Mouse (Mus musculus): ENCODE data around the gene Olfr1532-ps1. TPM values are rescaled to one million over a fixed set of nuclear protein-coding genes. Genes with fewer than 3 reads are reported as not detected.

The Olfr1532-ps1 gene
- not detected for polyA plus RNA-seq (2017; shearing (Covaris generic))

GRCm38 (mm10) chr7:106907676-106908075 lies at the start of gene Olfr1532-ps1:
Olfr1532-ps1 (plus strand) TSS chr7:106908001.

GRCm38 (mm10) chr7:106862885-106863284 lies 44.9 kb upstream of the Olfr1532-ps1 start, which contains the start of gene Olfr704:
Olfr704 (plus strand) TSS chr7:106863185.

GRCm38 (mm10) chr7:106876791-106877190 lies 31.0 kb upstream of the Olfr1532-ps1 start, which contains the start of gene Olfr705:
Olfr705 (minus strand) TSS chr7:106876891.

GRCm38 (mm10) chr7:106888062-106888461 lies 19.7 kb upstream of the Olfr1532-ps1 start, which contains the start of gene Olfr706:
Olfr706 (minus strand) TSS chr7:106888162.

GRCm38 (mm10) chr7:106901141-106901540 lies 6.7 kb upstream of the Olfr1532-ps1 start, which contains the start of gene Olfr707:
Olfr707 (minus strand) TSS chr7:106901241.

GRCm38 (mm10) chr7:106932119-106932518 lies 24.3 kb downstream of the Olfr1532-ps1 start, which contains the start of gene Olfr709-ps1:
Olfr709-ps1 (minus strand) TSS chr7:106932219.

GRCm38 (mm10) chr7:106948212-106948611 lies 40.4 kb downstream of the Olfr1532-ps1 start, which contains the start of gene Olfr710:
Olfr710 (minus strand) TSS chr7:106948312.

GRCm38 (mm10) chr7:106963837-106964236 lies 56.0 kb downstream of the Olfr1532-ps1 start, which contains the start of gene Olfr6:
Olfr6 (minus strand) TSS chr7:106963937.

Other genes starting within 250 kb of the Olfr1532-ps1 start
- not detected for gene Olfr693, start 227.4 kb upstream of the Olfr1532-ps1 start, polyA plus RNA-seq (2017; shearing (Covaris generic))
- not detected for gene Olfr694, start 216.2 kb upstream of the Olfr1532-ps1 start, polyA plus RNA-seq (2017; shearing (Covaris generic))
- gene Olfr695, start 191.6 kb upstream of the Olfr1532-ps1 start, polyA plus RNA-seq (2017; shearing (Covaris generic)), result not detected
- not detected for gene Olfr697, start 165.6 kb upstream of the Olfr1532-ps1 start, polyA plus RNA-seq (2017; shearing (Covaris generic))
- gene Olfr698, start 152.6 kb upstream of the Olfr1532-ps1 start, polyA plus RNA-seq (2017; shearing (Covaris generic)), result not detected
- not detected for gene Olfr699, start 114.8 kb upstream of the Olfr1532-ps1 start, polyA plus RNA-seq (2017; shearing (Covaris generic))
- not detected for gene Olfr700, start 99.2 kb upstream of the Olfr1532-ps1 start, polyA plus RNA-seq (2017; shearing (Covaris generic))
- not detected for gene Olfr701, start 93.9 kb upstream of the Olfr1532-ps1 start, polyA plus RNA-seq (2017; shearing (Covaris generic))
- not detected for gene Olfr702, start 74.1 kb upstream of the Olfr1532-ps1 start, polyA plus RNA-seq (2017; shearing (Covaris generic))
- not detected for gene Olfr703, start 64.6 kb upstream of the Olfr1532-ps1 start, polyA plus RNA-seq (2017; shearing (Covaris generic))
- not detected for gene Olfr704, start 44.8 kb upstream of the Olfr1532-ps1 start, polyA plus RNA-seq (2017; shearing (Covaris generic))
- not detected for gene Olfr705, start 31.1 kb upstream of the Olfr1532-ps1 start, polyA plus RNA-seq (2017; shearing (Covaris generic))
- not detected for gene Olfr706, start 19.8 kb upstream of the Olfr1532-ps1 start, polyA plus RNA-seq (2017; shearing (Covaris generic))
- not detected for gene Olfr707, start 6.8 kb upstream of the Olfr1532-ps1 start, polyA plus RNA-seq (2017; shearing (Covaris generic))
- not detected for gene Olfr709-ps1, start 24.2 kb downstream of the Olfr1532-ps1 start, polyA plus RNA-seq (2017; shearing (Covaris generic))
- not detected for gene Olfr710, start 40.3 kb downstream of the Olfr1532-ps1 start, polyA plus RNA-seq (2017; shearing (Covaris generic))
- not detected for gene Olfr6, start 55.9 kb downstream of the Olfr1532-ps1 start, polyA plus RNA-seq (2017; shearing (Covaris generic))
- not detected for gene Olfr711, start 67.5 kb downstream of the Olfr1532-ps1 start, polyA plus RNA-seq (2017; shearing (Covaris generic))
- gene Olfr2, start 98.1 kb downstream of the Olfr1532-ps1 start, polyA plus RNA-seq (2017; shearing (Covaris generic)), result not detected
- gene Olfr713, start 123.2 kb downstream of the Olfr1532-ps1 start, polyA plus RNA-seq (2017; shearing (Covaris generic)), result not detected
- gene Olfr714, start 163.0 kb downstream of the Olfr1532-ps1 start, polyA plus RNA-seq (2017; shearing (Covaris generic)), result not detected
- not detected for gene Olfr17, start 185.2 kb downstream of the Olfr1532-ps1 start, polyA plus RNA-seq (2017; shearing (Covaris generic))
- gene Olfr715b, start 202.4 kb downstream of the Olfr1532-ps1 start, polyA plus RNA-seq (2017; shearing (Covaris generic)), result 0.14 TPM
- not detected for gene Olfr715, start 223.1 kb downstream of the Olfr1532-ps1 start, polyA plus RNA-seq (2017; shearing (Covaris generic))
- gene Olfr716, start 230.3 kb downstream of the Olfr1532-ps1 start, polyA plus RNA-seq (2017; shearing (Covaris generic)), result not detected

Data from naive thymus-derived CD4-positive, alpha-beta T cell, adult 5 months (primary cell).